Mouse (Mus musculus): Measurements from ENCODE around the gene Pet100. TPM values are rescaled to one million over a fixed set of nuclear protein-coding genes. Genes with fewer than 3 reads are reported as not detected.

Gene Pet100
- polyA plus RNA-seq, 1 experiment from 2014 or later: 109 TPM

DNA sequence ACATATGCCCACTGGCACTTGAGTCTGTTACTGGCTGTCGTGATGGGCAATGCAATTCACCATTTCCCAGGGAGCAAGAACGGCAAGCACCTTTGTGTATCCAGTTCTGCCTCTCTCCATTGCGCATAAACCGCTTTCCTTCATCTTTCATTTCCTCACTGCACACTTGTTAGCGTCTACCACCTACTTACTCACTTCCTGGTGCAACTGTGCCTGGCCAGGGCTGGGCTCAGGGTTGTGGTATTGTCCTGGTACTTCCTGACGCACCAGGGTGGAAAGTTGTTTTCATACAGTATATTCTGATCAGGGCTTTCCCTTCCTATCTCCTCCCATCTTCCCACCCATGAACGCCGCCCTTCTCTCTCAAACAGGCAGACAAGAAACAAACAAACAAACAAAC, 39.5 kb downstream of the Pet100 start:
- 86% methylated on average over 8 of the region's 8 CpGs for WGBS
- no peaks in the 10 kb centered on the region for H3K27me3 ChIP-seq
- ATAC-seq (ENCODE audit: low FRiP score, low read depth): no peak

DNA sequence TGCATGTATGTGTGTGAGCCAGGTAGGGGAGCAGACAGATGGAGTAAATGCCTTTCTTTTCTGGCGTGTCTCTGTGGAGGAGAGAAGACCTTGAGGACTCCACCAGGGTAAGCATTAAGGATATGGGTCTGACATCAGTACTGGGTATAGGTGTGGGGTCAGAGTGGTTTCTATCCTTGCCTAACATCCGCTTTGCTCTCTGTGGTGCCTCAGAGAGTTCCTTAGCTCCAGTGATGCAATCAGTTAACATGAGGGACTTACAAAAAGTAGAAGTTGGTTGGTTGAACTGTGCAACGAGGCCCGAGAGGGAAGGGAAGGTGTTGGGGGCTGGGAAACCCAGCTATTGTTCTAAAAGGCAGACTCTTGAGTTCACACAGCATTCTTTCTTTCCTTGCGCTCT, 43.1 kb downstream of the Pet100 start:
- no peaks in the 10 kb centered on the region for H3K9me3 ChIP-seq
- H3K4me1 ChIP-seq: no peaks in the 10 kb centered on the region
- H3K4me3 ChIP-seq: no peak overlapping the region
- whole genome bisulfite sequencing: 65% methylated on average over 5 of the region's 5 CpGs
- no peak overlapping the region for H3K4me2 ChIP-seq (replicated peaks)
- ATAC-seq (ENCODE audit: low FRiP score, low read depth): no peak
- H3K36me3 ChIP-seq: no peaks in the 10 kb centered on the region
- no peak overlapping the region for H3K9ac ChIP-seq (replicated peaks)
- H3K27ac ChIP-seq (replicated peaks): no peak overlapping the region
- H3K27me3 ChIP-seq: no peaks in the 10 kb centered on the region

More for the DNA sequence above, 39.5 kb downstream of the Pet100 start:
- no peaks in the 10 kb centered on the region for H3K36me3 ChIP-seq
- peaks cover 8% of the 10 kb centered on the region for H3K4me1 ChIP-seq
- no peak overlapping the region for H3K27ac ChIP-seq (replicated peaks)
- H3K4me2 ChIP-seq (replicated peaks): no peak overlapping the region
- no peak overlapping the region for H3K9ac ChIP-seq (replicated peaks)
- H3K4me3 ChIP-seq: no peak overlapping the region
- no peaks in the 10 kb centered on the region for H3K9me3 ChIP-seq

DNA sequence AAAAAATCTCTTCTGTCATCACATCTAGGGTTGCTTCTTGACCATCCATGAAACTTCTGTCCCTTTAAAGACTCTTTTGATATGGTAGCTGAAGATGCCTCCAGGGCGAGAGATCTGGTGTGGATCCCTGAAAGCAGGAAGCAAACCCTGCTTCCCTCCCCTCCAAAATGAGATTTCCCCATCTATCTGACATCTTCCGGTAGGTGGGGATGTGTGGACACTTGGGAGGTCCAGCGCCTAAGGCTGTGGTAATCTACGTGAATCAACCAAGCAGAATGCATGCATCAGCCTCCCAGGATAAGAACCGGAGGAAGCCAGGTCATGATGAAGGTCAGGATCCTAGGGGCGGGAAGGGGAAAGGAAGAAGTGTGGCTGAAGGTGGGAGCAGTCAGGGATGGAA, 44.2 kb downstream of the Pet100 start, which contains the start of gene Mcemp1:
Gene Mcemp1, plus strand, starts transcription at position 248 of the 400 bp plus-strand sequence.
- no peak for ATAC-seq (ENCODE audit: low FRiP score, low read depth)
- Histone ChIP-seq H3K36me3 (no peaks in the 10 kb centered on the region), H3K27ac (replicated peaks) (no peak within 1 kb of the TSS), H3K4me1 (no peaks in the 10 kb centered on the region), H3K4me3 (no peak within 1 kb of the TSS), H3K9me3 (no peaks in the 10 kb centered on the region), H3K4me2 (replicated peaks) (no peak within 1 kb of the TSS), H3K27me3 (no peaks in the 10 kb centered on the region), H3K9ac (replicated peaks) (no peak within 1 kb of the TSS)
- 78% methylated on average over 6 of the region's 6 CpGs for WGBS

DNA sequence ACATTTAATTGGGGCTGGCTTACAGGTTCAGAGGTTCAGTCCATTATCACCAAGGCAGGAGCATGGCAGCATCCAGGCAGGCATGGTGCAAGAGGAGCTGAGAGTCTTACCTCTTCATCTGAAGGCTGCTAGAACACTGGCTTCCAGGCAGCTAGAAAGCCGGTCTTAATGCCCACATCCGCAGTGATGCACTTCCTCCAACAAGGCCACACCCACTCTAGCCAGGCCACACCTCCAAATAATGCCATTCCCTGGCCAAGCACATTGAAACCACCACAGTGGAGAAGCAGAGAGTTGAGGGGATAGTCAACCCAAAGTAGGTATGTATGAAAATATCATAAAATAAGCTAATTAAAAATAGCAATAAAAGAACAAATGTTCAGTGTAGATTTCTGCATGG, 49.0 kb downstream of the Pet100 start:
- no peaks in the 10 kb centered on the region for H3K27me3 ChIP-seq
- no peaks in the 10 kb centered on the region for H3K9me3 ChIP-seq
- H3K4me3 ChIP-seq: no peak overlapping the region
- H3K27ac ChIP-seq (replicated peaks): no peak overlapping the region
- H3K9ac ChIP-seq (replicated peaks): no peak overlapping the region
- no peak for ATAC-seq (ENCODE audit: low FRiP score, low read depth)
- 85% methylated on average over 2 of the region's 2 CpGs for WGBS
- no peaks in the 10 kb centered on the region for H3K36me3 ChIP-seq
- H3K4me1 ChIP-seq: peaks cover 5% of the 10 kb centered on the region; the same call in 1 of the 2 replicates
- no peak overlapping the region for H3K4me2 ChIP-seq (replicated peaks)

DNA sequence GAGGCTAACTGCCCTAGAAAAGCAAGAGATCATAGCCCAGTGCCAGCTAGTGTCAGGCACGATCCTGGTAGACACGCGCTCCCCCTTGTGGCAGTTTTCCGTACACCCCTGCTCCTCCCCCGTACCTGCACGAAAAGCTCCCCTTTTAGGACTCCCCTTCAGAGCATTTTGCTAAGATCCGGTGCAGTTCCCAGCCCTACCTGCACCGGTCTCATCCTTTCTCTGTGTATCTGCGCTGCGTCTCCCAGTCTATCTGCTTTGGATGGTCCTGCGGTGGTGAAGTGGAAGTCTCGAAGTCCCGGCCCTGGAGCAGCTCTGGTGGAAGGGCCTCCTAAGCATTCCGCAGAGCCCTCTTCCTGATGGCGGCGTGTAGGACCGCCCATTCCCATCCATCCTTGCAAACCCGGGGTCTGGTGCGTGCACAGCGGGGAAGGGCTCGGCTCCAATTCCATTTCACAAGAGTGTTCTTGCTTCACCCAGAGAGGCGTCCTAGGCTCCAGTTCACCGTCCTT, 50.7 kb downstream of the Pet100 start, which contains the start of gene Fcor:
Gene Fcor, minus strand, starts transcription at position 383 of the 512 bp plus-strand sequence.
- peaks cover 6% of the 10 kb centered on the region; the same call in 1 of the 2 replicates for H3K4me1 ChIP-seq

DNA sequence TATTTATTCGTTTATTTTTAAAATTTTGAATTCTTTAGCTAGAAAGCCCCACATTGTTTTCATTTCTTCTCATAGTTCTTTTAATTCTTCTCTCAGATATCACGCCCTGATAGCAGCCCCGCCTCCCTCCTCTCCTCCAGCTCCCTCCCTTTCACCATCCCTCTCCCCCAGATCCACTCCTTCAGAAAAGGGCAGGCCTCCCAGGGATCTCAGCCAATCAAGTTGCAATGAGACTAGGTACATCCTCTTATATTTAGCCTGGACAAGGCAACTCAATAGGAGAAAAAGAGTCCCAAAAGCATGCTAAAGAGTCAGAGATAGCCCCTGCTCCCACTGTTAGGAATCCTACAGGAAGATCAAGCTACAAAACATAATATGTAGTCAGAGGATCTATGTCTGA, 53.3 kb downstream of the Pet100 start:
- H3K27me3 ChIP-seq: no peaks in the 10 kb centered on the region
- H3K4me3 ChIP-seq: no peak overlapping the region
- peaks cover 17% of the 10 kb centered on the region for H3K4me1 ChIP-seq
- no peak for ATAC-seq (ENCODE audit: low FRiP score, low read depth)
- H3K9me3 ChIP-seq: no peaks in the 10 kb centered on the region
- H3K9ac ChIP-seq (replicated peaks): no peak overlapping the region
- H3K4me2 ChIP-seq (replicated peaks): no peak overlapping the region
- peaks cover 11% of the 10 kb centered on the region for H3K36me3 ChIP-seq
- no peak overlapping the region for H3K27ac ChIP-seq (replicated peaks)
- WGBS: 51% methylated on average over 3 of the region's 3 CpGs

More for the DNA sequence above, 50.7 kb downstream of the Pet100 start, which contains the start of gene Fcor:
- H3K27ac ChIP-seq (replicated peaks): peak within 1 kb of the TSS; percentile 63
- H3K9me3 ChIP-seq: no peaks in the 10 kb centered on the region
- H3K27me3 ChIP-seq: no peaks in the 10 kb centered on the region
- no peaks in the 10 kb centered on the region for H3K36me3 ChIP-seq
- peak within 1 kb of the TSS; percentile 66 for H3K9ac ChIP-seq (replicated peaks)
- peak; percentile 81 for ATAC-seq (ENCODE audit: low FRiP score, low read depth)
- peak within 1 kb of the TSS; percentile 51 for H3K4me3 ChIP-seq
- peak within 1 kb of the TSS; percentile 63 for H3K4me2 ChIP-seq (replicated peaks)
- WGBS: under 1% methylated on average over 23 of the region's 23 CpGs

Other genes with a start within 250 kb of the Pet100 start
- 14.0 and 15.3 TPM in 2 replicates for gene Arhgef18, start 228.5 kb upstream of the Pet100 start, polyA plus RNA-seq (2016; fragmentation: Nextera tagmentation; extraction: Ambion mirVana)
- gene Pex11g, start 153.9 kb upstream of the Pet100 start, polyA plus RNA-seq (2016; fragmentation: Nextera tagmentation; extraction: Ambion mirVana): 3.3 and 3.4 TPM in 2 replicates
- gene Tex45, start 150.7 kb upstream of the Pet100 start, polyA plus RNA-seq (2016; fragmentation: Nextera tagmentation; extraction: Ambion mirVana): 0.19 and 0.25 TPM in 2 replicates
- gene Zfp358, start 128.4 kb upstream of the Pet100 start, polyA plus RNA-seq (2016; fragmentation: Nextera tagmentation; extraction: Ambion mirVana): 82.8 and 89.5 TPM in 2 replicates
- 74.9 and 79.3 TPM in 2 replicates for gene Mcoln1, start 121.1 kb upstream of the Pet100 start, polyA plus RNA-seq (2016; fragmentation: Nextera tagmentation; extraction: Ambion mirVana)
- 30.5 and 35.0 TPM in 2 replicates for gene Pnpla6, start 106.2 kb upstream of the Pet100 start, polyA plus RNA-seq (2016; fragmentation: Nextera tagmentation; extraction: Ambion mirVana)
- 2.8 and 3.2 TPM in 2 replicates for gene C330021F23Rik, start 53.6 kb upstream of the Pet100 start, polyA plus RNA-seq (2016; fragmentation: Nextera tagmentation; extraction: Ambion mirVana)
- gene Camsap3, start 34.3 kb upstream of the Pet100 start, polyA plus RNA-seq (2016; fragmentation: Nextera tagmentation; extraction: Ambion mirVana): 22.9 and 26.5 TPM in 2 replicates
- gene Xab2, start 232 bp upstream of the Pet100 start, polyA plus RNA-seq (2016; fragmentation: Nextera tagmentation; extraction: Ambion mirVana): 62.8 and 65.2 TPM in 2 replicates
- gene Pcp2, start 4.0 kb downstream of the Pet100 start, polyA plus RNA-seq (2016; fragmentation: Nextera tagmentation; extraction: Ambion mirVana): 0.14 TPM in 1 of 2 replicates, not detected in the other
- 19.5 and 19.8 TPM in 2 replicates for gene Stxbp2, start 9.4 kb downstream of the Pet100 start, polyA plus RNA-seq (2016; fragmentation: Nextera tagmentation; extraction: Ambion mirVana)
- 0.54 TPM in 1 of 2 replicates, not detected in the other for gene Retn, start 34.2 kb downstream of the Pet100 start, polyA plus RNA-seq (2016; fragmentation: Nextera tagmentation; extraction: Ambion mirVana)
- gene Mcemp1, start 44.2 kb downstream of the Pet100 start, polyA plus RNA-seq (2016; fragmentation: Nextera tagmentation; extraction: Ambion mirVana): not detected in 2 replicates
- gene Fcor, start 50.8 kb downstream of the Pet100 start, polyA plus RNA-seq (2016; fragmentation: Nextera tagmentation; extraction: Ambion mirVana): 7.0 and 7.9 TPM in 2 replicates
- gene Trappc5, start 54.8 kb downstream of the Pet100 start, polyA plus RNA-seq (2016; fragmentation: Nextera tagmentation; extraction: Ambion mirVana): 46.6 and 49.0 TPM in 2 replicates
- 0.40 and 0.42 TPM in 2 replicates for gene Fcer2a, start 72.6 kb downstream of the Pet100 start, polyA plus RNA-seq (2016; fragmentation: Nextera tagmentation; extraction: Ambion mirVana)
- not detected in 2 replicates for gene Clec4g, start 99.1 kb downstream of the Pet100 start, polyA plus RNA-seq (2016; fragmentation: Nextera tagmentation; extraction: Ambion mirVana)
- gene Cd209a, start 127.4 kb downstream of the Pet100 start, polyA plus RNA-seq (2016; fragmentation: Nextera tagmentation; extraction: Ambion mirVana): 0.20 TPM in 1 of 2 replicates, not detected in the other
- gene Cd209e, start 232.8 kb downstream of the Pet100 start, polyA plus RNA-seq (2016; fragmentation: Nextera tagmentation; extraction: Ambion mirVana): not detected in 2 replicates

Data from midbrain, embryonic 12.5 days (tissue).